Mouse (Mus musculus) olfactory bulb, adult 2 months (tissue): ENCODE results near the gene Birc5.

Experiments used
- CTCF ChIP-seq: fragments of 200-500 bp; IDR thresholded peaks from 2 replicates; pipeline ENCODE4 v1.5.1; 2012; ENCODE audit warnings: low read depth, mild to moderate bottlenecking, low read length, moderate library complexity; ENCODE audit not compliant: insufficient read depth
- POLR2A ChIP-seq: fragments of 200-500 bp; IDR thresholded peaks from 2 replicates; pipeline ENCODE4 v1.6.1; 2012; ENCODE audit warnings: mild to moderate bottlenecking, low read depth, low read length, moderate library complexity; ENCODE audit not compliant: insufficient read depth

- no peak for TF ChIP-seq CTCF
- no peak for TF ChIP-seq POLR2A
Observed at GRCm38 (mm10) chr11:117825333-117826101, 23.5 kb upstream of the Birc5 start, which contains the start of the genes Afmid and Tk1.
